Mouse (Mus musculus) cerebellum, adult 2 months (tissue): ENCODE measurements around the gene Clip4. TPM values are rescaled to one million over a fixed set of nuclear protein-coding genes. Genes with fewer than 3 reads are reported as not detected.

Source experiments
- DNase-seq, 2 experiments: peaks; one replicate each; pipeline ENCODE4 v3.0.0; 2021
- H3K27ac ChIP-seq: fragments of 200-500 bp; 2 replicates; pipeline ENCODE4 v1.5.1; 2012; ENCODE audit warnings: low read length, control low read depth, inconsistent platforms; ENCODE audit not compliant: insufficient read depth
- H3K27me3 ChIP-seq: fragments of 200-500 bp; 2 replicates; pipeline ENCODE4 v1.6.1; 2012; ENCODE audit warnings: inconsistent platforms, mild to moderate bottlenecking, low read length, moderate library complexity; ENCODE audit not compliant: control insufficient read depth, insufficient read depth
- H3K4me1 ChIP-seq: fragments of 200-500 bp; 2 replicates; pipeline ENCODE4 v1.6.1; 2011; ENCODE audit warnings: low read length; ENCODE audit not compliant: control insufficient read depth, insufficient read depth
- H3K4me3 ChIP-seq: fragments of 200-500 bp; replicated peaks from 2 replicates; pipeline ENCODE3; 2011; ENCODE audit warnings: mild to moderate bottlenecking, low read depth, low read length, control low read depth; ENCODE audit not compliant: insufficient read depth
- CTCF ChIP-seq: fragments of 200-500 bp; IDR thresholded peaks from 2 replicates; pipeline ENCODE4 v1.5.1; 2011; ENCODE audit warnings: low read depth, mild to moderate bottlenecking, control low read depth, low read length, moderate library complexity, borderline replicate concordance; ENCODE audit not compliant: insufficient read depth
- POLR2A ChIP-seq: fragments of 200-500 bp; IDR thresholded peaks from 2 replicates; pipeline ENCODE4 v1.6.1; 2011; ENCODE audit warnings: low read length, control low read depth, borderline replicate concordance; ENCODE audit not compliant: insufficient read depth
- WGBS: fragments of 180-500 bp; shearing (Covaris S2); methylation state at CpG from one replicate; pipeline ENCODE4 v1.1.7; 2018; 5-methylcytosine and 5-hydroxymethylcytosine counted together
- polyA plus RNA-seq: library from polyadenylated mRNA; depleted of rRNA; stranded (reverse); fragments of >200 nt; gene quantifications from 2 replicates; pipeline ENCODE4 v1.2.3, GENCODE M21; 2012

Gene Clip4
- polyA plus RNA-seq, 1 experiment: 42.9 TPM

DNA sequence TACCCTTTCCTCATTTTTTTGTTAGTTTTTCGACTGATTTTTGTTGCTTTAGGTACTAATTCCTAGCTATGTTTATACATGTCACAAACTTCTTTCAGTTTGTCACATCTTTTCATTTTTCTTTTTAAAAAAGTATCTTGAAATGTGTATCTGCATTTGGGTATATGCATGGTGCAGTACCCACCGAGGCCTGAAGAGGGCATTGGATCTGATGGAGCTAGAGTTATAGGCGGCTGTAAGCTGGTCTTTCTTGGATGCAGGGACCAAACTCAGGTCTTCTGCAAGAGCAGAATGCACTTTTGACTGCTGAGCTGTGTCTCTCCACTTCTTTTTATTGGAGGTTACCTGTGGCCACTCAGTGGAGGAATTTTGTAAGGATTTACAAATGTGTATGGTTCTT is 10.4 kb downstream of the Clip4 start:
- Histone ChIP-seq H3K27me3 (no peaks in the 10 kb centered on the region; the same call in 1 of the 2 replicates), H3K27ac (no peak overlapping the region), H3K4me3 (no peak overlapping the region), H3K4me1 (peaks cover 4% of the 10 kb centered on the region; the same call in 1 of the 2 replicates)
- 78% methylated on average over 3 of the region's 3 CpGs for WGBS
- TF ChIP-seq POLR2A (no peak), CTCF (0 out of 2 replicates have a peak, but pooled peaks have one; percentile 20)
- no peak for DNase-seq

DNA sequence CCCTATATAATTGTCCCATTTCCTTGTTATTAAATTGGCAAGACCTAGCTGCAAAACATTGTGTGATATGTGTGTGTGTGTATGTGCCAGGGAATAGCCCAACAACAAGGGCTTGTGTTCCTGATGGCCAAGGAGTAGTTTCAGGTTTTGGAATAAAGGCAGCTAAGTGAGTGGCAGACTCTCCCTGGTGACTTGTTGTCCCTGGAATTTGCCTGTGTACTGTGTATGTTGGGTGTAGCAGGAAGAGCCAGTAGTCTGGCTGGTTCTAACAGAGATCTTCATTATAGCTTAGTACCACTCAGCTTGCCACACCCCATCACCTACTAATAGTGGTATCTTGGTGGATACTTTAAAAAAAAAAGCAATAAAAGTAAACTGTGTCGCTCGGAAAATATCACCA is 12.2 kb downstream of the Clip4 start:
- H3K27ac ChIP-seq: no peak overlapping the region
- DNase-seq: no peak
- 92% methylated on average over 2 of the region's 2 CpGs for WGBS
- no peaks in the 10 kb centered on the region; the same call in 1 of the 2 replicates for H3K27me3 ChIP-seq
- TF ChIP-seq POLR2A (no peak), CTCF (no peak)
- no peak overlapping the region for H3K4me3 ChIP-seq
- peaks cover 4% of the 10 kb centered on the region; the same call in 1 of the 2 replicates for H3K4me1 ChIP-seq

DNA sequence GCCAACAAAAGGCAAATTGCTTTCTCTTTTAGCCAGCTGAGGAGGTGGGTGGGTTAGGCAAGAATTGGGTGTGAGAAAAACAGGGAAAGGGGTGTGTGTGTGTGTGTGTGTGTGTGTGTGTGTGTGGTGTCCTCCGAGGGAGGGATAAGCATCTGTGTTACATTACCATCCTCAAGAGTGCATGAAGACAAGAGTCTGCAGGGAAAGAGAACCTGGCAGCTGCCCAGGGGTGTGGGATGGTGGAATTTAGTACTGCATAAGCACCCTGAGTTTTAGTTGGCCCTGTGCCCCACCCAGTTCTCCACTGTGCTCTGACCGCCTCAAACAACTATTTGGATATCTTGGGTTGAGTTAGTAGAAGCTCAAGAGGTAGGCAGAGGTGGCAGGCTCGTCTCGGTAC is 12.7 kb downstream of the Clip4 start:
- no peaks in the 10 kb centered on the region; the same call in 1 of the 2 replicates for H3K27me3 ChIP-seq
- no peak overlapping the region for H3K27ac ChIP-seq
- TF ChIP-seq CTCF (no peak), POLR2A (no peak)
- DNase-seq: no peak
- no peak overlapping the region for H3K4me3 ChIP-seq
- WGBS: 73% methylated on average over 4 of the region's 4 CpGs
- H3K4me1 ChIP-seq: peaks cover 4% of the 10 kb centered on the region; the same call in 1 of the 2 replicates

DNA sequence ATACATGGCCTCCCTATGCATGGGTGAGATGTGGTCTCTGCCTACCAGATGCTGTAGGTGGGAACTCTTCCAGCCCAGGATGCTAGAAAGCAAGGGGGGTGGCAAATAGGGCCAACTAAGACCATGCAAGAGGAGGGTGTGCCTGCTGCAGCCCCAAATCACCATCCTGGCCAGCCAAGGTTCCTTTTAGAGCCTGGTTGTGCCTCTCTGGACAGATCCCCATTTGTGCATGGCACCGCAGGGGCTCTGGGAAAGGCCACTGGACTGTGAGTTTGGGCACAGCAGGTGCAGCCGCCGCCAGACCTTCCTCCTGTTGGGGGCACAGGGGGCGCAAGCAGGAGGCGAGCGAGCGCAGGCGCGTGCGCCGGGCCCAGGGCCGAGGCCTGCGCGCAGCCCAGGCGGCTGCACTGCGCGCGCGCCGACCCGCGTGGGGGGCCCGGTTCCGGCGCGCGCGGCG is 14.0 kb downstream of the Clip4 start:
- Histone ChIP-seq H3K4me1 (peaks cover 4% of the 10 kb centered on the region; the same call in 1 of the 2 replicates), H3K4me3 (peak overlapping the region; percentile 29), H3K27me3 (no peaks in the 10 kb centered on the region; the same call in 1 of the 2 replicates), H3K27ac (no peak overlapping the region)
- TF ChIP-seq CTCF (no peak), POLR2A (no peak)
- peak; percentile 11 to 13 for DNase-seq
- WGBS: under 1% methylated on average over 28 of the region's 29 CpGs

DNA sequence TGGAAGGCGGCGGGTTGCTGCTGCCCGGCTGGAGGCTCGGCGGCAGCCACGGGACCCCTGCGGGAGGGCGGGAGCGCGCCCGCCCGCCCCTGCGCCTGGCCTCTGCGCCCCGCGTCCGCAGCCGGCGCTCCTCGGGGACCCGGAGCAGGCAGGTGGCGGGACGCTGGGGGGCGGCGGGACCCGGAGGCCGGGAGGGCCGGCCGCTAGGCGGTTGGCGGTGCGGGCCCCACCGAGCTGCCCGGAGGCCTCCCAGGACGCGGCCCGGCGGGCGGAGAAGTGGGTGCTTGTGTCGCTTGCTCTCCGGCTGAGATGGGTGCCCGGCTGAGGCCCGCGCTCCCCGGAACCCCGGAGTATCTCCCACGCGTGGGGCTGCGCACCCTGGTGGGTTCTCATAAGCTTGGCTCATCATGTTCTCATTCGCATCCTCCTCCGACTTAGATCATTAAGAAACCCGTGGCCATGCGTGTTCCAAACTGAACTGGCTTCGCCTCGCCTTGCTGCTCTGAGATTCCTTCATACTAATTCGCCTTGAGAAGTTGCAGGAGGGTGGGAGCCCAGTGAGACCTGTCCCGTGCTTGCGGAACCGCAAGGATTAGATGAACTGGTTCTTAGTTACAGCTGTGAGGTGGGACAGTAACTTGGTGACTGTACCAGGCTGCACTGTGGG is 14.6 kb downstream of the Clip4 start:
- peak; percentile 6 to 11 for DNase-seq
- WGBS: under 1% methylated on average over 58 of the region's 59 CpGs
- no peak for TF ChIP-seq CTCF
- no peak for TF ChIP-seq POLR2A
- Histone ChIP-seq H3K27ac (no peak overlapping the region), H3K4me1 (peaks cover 4% of the 10 kb centered on the region; the same call in 1 of the 2 replicates), H3K27me3 (no peaks in the 10 kb centered on the region; the same call in 1 of the 2 replicates), H3K4me3 (peak overlapping the region; percentile 29)

DNA sequence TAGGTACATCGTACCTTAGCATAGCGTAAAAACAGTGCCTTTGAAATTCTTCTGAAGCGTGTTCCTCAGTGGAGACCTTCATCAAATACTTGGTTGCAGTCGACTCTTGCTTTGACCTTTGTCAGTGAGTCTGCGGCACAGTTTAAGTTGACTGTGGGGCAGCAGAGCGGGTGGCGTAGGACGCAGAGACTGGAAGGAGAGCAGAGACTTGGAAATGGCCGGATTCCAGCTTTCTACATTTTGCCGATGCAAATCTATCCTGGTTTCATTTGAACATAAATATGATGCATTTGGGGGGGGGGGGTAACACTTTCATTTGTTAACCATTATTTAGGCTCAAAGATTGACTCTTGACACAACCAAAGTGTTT is 15.1 kb downstream of the Clip4 start:
- WGBS: 4% methylated on average over 10 of the region's 10 CpGs
- no peak overlapping the region for H3K27ac ChIP-seq
- no peaks in the 10 kb centered on the region; the same call in 1 of the 2 replicates for H3K27me3 ChIP-seq
- peaks cover 4% of the 10 kb centered on the region; the same call in 1 of the 2 replicates for H3K4me1 ChIP-seq
- no peak for DNase-seq
- H3K4me3 ChIP-seq: peak overlapping the region; percentile 35
- no peak for TF ChIP-seq POLR2A
- TF ChIP-seq CTCF: no peak

DNA sequence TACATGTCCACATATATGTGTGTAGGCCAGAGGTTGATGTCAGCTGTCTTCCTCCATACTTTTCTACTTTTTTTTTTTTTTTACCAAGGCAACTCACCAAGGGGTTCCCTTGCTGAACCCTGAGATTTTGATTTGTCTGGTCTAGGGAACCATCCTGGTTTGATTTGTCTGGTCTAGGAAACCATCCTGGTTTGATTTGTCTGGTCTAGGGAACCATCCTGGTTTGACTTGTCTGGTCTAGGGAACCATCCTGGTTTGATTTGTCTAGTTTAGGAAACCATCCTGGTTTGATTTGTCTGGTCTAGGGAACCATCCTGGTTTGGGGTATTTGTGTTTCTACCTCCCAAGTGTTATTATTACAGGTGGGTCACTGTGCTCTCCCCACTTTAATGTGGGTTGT is 18.2 kb downstream of the Clip4 start:
- Histone ChIP-seq H3K27me3 (no peaks in the 10 kb centered on the region; the same call in 1 of the 2 replicates), H3K4me3 (no peak overlapping the region), H3K4me1 (peaks cover 4% of the 10 kb centered on the region; the same call in 1 of the 2 replicates), H3K27ac (no peak overlapping the region)
- DNase-seq: no peak
- TF ChIP-seq POLR2A (no peak), CTCF (no peak)

DNA sequence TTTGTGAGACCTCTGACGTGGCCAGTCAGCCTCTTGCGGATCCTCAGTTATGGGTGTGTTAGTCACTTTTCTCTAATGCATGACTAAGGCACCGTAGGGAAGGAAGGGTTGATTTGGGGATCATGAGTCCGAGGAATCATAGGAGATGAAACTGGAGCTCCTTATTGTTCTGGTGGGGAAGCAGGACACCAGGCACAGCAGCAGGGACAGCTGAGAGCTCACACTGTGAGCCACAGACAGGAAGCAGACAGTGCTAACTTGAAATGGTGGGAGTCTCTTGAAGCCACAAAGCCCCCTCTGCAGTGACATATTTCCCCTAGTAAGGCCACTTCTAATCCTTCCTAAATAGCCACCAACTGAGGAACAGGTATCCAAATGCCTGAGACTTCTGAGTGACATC is 22.8 kb downstream of the Clip4 start:
- no peak for DNase-seq
- TF ChIP-seq CTCF (no peak), POLR2A (no peak)
- H3K4me1 ChIP-seq: no peaks in the 10 kb centered on the region
- WGBS: 91% methylated on average over 4 of the region's 4 CpGs
- no peaks in the 10 kb centered on the region; the same call in 1 of the 2 replicates for H3K27me3 ChIP-seq
- no peak overlapping the region for H3K4me3 ChIP-seq
- no peak overlapping the region for H3K27ac ChIP-seq
